Mouse (Mus musculus) bone marrow macrophage, adult 2 months (primary cell): ENCODE measurements around the gene Exosc6. TPM values are rescaled to one million over a fixed set of nuclear protein-coding genes. Genes with fewer than 3 reads are reported as not detected.
A peak's percentile ranks its signal among the peaks of the same experiment; 100 is the strongest.
"Not testable (repeated sequence)": the region's sequence is repeated elsewhere in the genome, so short reads cannot be mapped to it uniquely, and the experiment has no call there.

Experiments
- H3K27ac ChIP-seq: 2 replicates; pipeline ENCODE4 v1.5.1; 2012; ENCODE audit warnings: low read depth, low read length; ENCODE audit not compliant: insufficient read depth
- H3K4me1 ChIP-seq: 2 replicates; pipeline ENCODE4 v1.6.1; 2012; ENCODE audit warnings: low read length; ENCODE audit not compliant: control insufficient read depth, insufficient read depth
- H3K4me3 ChIP-seq: 2 replicates; pipeline ENCODE4 v1.5.1; 2012; ENCODE audit warnings: mild to moderate bottlenecking, low read length, moderate library complexity; ENCODE audit not compliant: insufficient read depth
- CTCF ChIP-seq: IDR thresholded peaks from 2 replicates; pipeline ENCODE4 v1.5.1; 2012; ENCODE audit warnings: low read depth, mild to moderate bottlenecking, low read length, moderate library complexity
- POLR2A ChIP-seq: IDR thresholded peaks from 2 replicates; pipeline ENCODE4 v1.6.1; 2012; ENCODE audit warnings: mild to moderate bottlenecking, low read depth, low read length, borderline replicate concordance
- polyA plus RNA-seq: library from polyadenylated mRNA; stranded (reverse); fragments of >200 nt; gene quantifications from 2 replicates; pipeline ENCODE4 v1.2.4, GENCODE M21; 2012; ENCODE audit not compliant: missing spikeins, insufficient read depth, insufficient read length

Gene Exosc6
- polyA plus RNA-seq, 1 experiment, result not detected

DNA sequence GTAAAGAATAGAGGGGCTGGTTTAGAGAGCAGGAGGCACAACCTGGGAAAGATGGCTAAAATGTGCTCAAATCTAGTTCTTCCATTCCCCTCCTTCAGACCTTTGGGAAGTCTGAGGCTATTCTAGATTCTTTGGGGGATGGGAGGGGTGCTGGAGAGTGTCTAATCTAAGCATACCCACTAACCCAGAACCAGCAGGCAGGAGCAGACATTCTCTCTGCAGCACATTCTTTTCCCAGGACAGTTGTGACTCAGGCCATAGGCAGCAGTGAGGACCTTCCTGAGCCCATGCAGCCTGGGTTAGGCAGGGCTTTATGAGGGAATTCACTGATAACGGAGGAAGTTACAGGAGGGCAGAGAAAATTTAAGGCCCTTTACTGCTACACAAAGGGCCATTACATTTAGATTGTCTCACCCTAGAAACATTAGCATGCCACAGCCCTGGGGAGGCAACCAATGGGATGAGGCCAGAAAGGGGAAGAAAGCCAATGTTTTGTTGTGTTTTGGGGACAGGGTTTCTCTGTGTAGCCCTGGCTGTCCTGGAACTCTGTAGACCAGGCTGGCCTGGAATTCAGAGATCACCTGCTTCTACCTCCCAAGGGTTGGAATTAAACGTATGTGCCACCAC is 2.9 kb downstream of the Exosc6 start:
- TF ChIP-seq CTCF (no peak), POLR2A (no peak)
- H3K4me1 ChIP-seq, result peaks cover 22% of the 10 kb centered on the region
- peak overlapping the region; percentile 6 for H3K27ac ChIP-seq
- no peak overlapping the region for H3K4me3 ChIP-seq

DNA sequence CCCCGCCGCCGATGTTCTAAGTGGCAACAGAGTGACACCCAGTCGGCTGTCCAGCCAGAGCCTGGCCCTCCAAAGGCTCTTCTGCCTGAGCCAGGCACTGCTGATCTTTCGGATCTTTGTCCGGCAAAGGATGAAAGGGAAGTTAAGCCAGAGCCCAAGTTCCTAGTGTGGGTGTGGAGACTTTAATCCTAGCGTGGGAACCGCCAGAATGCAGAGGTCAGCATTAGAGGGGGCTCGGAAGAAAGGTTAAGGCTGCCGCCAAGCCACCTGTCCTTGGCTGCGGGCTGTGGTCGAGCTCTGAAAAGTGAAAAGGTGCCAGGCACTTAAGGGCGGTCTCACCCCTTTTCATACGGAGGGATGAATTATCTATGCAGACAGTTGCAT is 5.5 kb downstream of the Exosc6 start:
- peak overlapping the region; percentile 91 for H3K4me3 ChIP-seq
- peaks cover 22% of the 10 kb centered on the region for H3K4me1 ChIP-seq
- no peak overlapping the region for H3K27ac ChIP-seq
- no peak for TF ChIP-seq CTCF
- TF ChIP-seq POLR2A, result no peak

DNA sequence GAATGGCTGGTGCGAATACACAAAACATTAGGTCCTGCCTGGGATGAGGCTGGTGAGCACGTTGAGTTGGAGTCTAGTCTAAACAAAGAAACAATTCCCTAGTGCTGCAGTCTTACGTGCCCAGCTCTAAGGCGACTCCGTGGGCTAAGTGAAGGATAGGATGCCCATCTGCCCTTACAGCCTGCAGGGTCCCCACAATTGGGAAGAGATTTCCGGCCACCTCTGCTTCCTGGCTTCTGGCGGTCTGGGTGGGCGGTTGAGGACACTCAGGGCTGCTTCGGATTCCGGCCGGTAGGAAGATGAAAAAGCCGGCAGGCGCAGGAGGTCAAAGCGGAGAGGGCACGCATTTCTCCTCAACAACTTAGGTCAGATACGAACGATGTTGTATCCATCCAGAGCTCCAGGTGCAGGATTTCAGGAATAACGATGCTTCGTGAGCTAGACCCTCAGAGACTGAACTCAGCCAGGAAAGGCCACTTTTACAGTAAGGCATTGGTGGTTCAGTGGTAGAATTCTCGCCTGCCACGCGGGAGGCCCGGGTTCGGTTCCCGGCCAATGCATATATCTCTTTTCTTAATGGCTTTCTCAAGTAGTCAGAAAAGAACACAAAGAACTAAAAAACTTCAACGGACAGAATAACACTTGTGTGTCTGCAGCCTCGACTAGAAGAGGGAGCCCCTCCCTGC is 6.1 kb downstream of the Exosc6 start:
- H3K4me1 ChIP-seq, result peaks cover 22% of the 10 kb centered on the region
- no peak overlapping the region for H3K27ac ChIP-seq
- H3K4me3 ChIP-seq, result peak overlapping the region; percentile 91
- TF ChIP-seq CTCF, result no peak
- TF ChIP-seq POLR2A, result no peak

GRCm38 (mm10) chr8:111062893-111063292 is 6.8 kb downstream of the Exosc6 start:
- Histone ChIP-seq H3K27ac (no peak overlapping the region), H3K4me3 (no peak overlapping the region), H3K4me1 (peaks cover 18% of the 10 kb centered on the region)
- TF ChIP-seq CTCF (no peak), POLR2A (no peak)

DNA sequence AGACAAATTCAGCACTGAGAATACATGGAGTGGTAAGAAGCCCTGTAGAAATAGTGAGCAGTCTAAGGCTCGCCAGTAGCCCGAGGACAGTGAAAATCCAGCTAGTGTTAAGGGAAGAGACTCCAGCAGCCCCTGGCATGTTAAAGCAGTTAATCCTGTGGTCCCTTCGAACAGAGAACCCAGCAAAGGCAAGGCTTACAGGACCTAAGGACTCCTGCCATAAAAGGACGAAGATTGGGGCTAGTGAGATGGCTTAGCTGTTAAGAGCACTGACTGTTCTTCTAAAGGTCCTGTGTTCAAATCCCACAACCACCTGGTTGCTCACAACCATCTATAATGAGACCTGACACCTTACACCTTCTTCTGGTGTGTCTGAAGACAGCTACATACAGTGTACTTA is 10.2 kb downstream of the Exosc6 start:
- TF ChIP-seq CTCF (no peak), POLR2A (no peak)
- Histone ChIP-seq H3K4me3 (no peak overlapping the region), H3K27ac (no peak overlapping the region), H3K4me1 (peaks cover 3% of the 10 kb centered on the region)

DNA sequence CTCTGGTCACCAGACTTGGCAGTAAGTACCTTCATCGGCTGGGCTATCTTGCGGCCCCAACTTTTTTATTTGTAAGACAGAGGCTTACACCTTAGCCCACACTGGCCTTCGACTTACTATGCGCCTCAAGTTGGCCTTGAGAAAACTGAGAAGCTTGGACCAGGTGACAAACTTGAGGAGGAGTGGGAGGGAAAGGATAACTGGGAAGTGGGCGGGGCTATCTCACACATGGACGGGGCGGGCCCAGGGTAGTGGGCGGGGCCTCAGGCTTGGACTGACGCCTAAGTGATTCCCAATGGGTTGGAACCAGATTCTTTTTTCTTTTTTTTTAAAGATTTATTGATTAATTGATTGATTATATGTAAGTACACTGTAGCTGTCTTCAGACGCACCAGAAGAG is 11.3 kb downstream of the Exosc6 start:
- Histone ChIP-seq H3K4me1 (0 out of 2 replicates have a peak, but pooled peaks cover 3% of the 10 kb centered on the region), H3K27ac (no peak overlapping the region)
- no peak for TF ChIP-seq POLR2A
- no peak for TF ChIP-seq CTCF

DNA sequence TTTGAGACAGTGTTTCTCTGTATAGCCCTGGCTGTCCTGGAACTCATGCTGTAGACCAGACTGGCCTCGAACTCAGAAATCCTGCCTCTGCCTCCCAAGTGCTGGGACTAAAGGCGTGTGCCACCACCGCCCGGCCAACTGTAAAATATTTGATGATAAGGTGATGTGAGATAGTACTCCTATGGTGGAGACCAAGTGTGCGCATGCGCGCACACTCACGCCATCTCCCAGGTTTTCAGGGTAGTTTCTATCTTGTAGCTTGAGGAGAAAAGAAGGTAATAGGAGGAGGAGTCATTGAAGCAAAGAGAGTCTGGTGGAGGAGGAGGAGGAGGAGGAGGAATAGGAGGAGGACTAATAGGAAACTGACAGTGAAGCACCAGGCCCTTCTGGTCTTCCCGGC is 12.5 kb downstream of the Exosc6 start:
- H3K27ac ChIP-seq, H3K4me3 ChIP-seq, H3K4me1 ChIP-seq: not testable (repeated sequence)

More for the DNA sequence above, 11.3 kb downstream of the Exosc6 start:
- H3K4me3 ChIP-seq, result no peak overlapping the region

DNA sequence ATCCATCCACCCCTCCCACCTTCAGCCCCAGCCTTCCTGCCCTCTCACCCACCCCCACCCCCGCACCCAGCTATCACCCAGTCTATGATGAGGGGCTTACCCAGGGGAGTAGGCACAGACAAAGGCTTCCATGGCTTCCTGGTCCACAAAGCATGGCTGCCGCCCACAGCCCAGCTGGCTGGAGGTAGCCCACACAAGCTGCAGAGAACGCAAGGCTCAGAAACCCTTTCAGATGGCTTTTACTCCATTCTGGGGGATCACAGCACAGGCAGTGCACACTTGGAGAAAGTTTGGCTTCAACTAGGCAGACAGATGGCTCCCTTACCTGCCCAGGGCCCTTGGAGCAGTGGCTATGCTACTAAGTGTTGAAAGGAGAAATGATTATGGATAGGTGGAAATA is 19.8 kb downstream of the Exosc6 start:
- Histone ChIP-seq H3K4me3 (no peak overlapping the region), H3K27ac (no peak overlapping the region), H3K4me1 (no peaks in the 10 kb centered on the region)
- TF ChIP-seq POLR2A, result no peak
- TF ChIP-seq CTCF, result no peak

DNA sequence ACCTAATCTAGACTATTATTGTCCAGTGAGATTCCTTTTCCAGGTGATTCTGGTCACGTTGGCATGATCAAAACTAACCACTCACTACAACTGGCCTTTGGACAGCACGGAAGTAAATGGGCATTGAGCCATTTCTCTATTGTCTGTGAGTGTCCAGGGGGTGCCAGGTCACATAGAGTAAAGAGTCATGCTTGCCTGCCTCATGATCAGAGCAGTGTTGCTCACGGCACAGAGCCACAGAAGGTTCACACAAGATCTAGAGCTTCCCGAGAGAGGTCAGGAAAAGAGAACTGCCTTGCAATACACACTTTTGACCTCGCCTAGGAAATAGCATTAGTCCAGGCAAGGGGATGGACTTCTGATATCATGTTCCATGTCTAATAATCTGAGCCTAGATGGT is 23.3 kb downstream of the Exosc6 start:
- Histone ChIP-seq H3K27ac (no peak overlapping the region), H3K4me3 (no peak overlapping the region), H3K4me1 (no peaks in the 10 kb centered on the region)
- no peak for TF ChIP-seq CTCF
- no peak for TF ChIP-seq POLR2A

- H3K27ac ChIP-seq, result no peak overlapping the region
- no peak overlapping the region for H3K4me3 ChIP-seq
- no peaks in the 10 kb centered on the region for H3K4me1 ChIP-seq
- TF ChIP-seq CTCF, result no peak
These were observed 23.7 kb downstream of the Exosc6 start for GRCm38 (mm10) chr8:111079861-111080271.
